Mouse (Mus musculus) ES-Bruce4 (cell line): ENCODE results near the gene Fam57b.

Experiments
- CTCF ChIP-seq: IDR thresholded peaks from one replicate; pipeline ENCODE4 v1.8.1; 2011; ENCODE audit warnings: low read depth, low read length
- EP300 ChIP-seq: IDR thresholded peaks from 2 replicates; pipeline ENCODE4 v1.6.1; 2011; ENCODE audit warnings: low read depth, low read length; ENCODE audit not compliant: insufficient read depth
- POLR2A ChIP-seq: IDR thresholded peaks from one replicate; pipeline ENCODE4 v1.8.1; 2011; ENCODE audit warnings: low read length; ENCODE audit not compliant: insufficient read depth

GRCm38 (mm10) chr7:126847116-126847420, 49.6 kb downstream of the Fam57b start, which contains the start of gene Doc2a:
- no peak for TF ChIP-seq CTCF
- no peak for TF ChIP-seq EP300
- no peak for TF ChIP-seq POLR2A
